Mouse (Mus musculus) skeletal muscle tissue, adult 2 months (tissue): ENCODE results near the gene Tceal1.
"Not testable (repeated sequence)": the region's sequence is repeated elsewhere in the genome, so short reads cannot be mapped to it uniquely, and the experiment has no call there.

Experiments
- DNase-seq: peaks from one replicate; pipeline ENCODE4 v3.0.0-alpha.2; 2012; ENCODE audit warnings: low read depth, low spot score

Gene Tceal1

DNA sequence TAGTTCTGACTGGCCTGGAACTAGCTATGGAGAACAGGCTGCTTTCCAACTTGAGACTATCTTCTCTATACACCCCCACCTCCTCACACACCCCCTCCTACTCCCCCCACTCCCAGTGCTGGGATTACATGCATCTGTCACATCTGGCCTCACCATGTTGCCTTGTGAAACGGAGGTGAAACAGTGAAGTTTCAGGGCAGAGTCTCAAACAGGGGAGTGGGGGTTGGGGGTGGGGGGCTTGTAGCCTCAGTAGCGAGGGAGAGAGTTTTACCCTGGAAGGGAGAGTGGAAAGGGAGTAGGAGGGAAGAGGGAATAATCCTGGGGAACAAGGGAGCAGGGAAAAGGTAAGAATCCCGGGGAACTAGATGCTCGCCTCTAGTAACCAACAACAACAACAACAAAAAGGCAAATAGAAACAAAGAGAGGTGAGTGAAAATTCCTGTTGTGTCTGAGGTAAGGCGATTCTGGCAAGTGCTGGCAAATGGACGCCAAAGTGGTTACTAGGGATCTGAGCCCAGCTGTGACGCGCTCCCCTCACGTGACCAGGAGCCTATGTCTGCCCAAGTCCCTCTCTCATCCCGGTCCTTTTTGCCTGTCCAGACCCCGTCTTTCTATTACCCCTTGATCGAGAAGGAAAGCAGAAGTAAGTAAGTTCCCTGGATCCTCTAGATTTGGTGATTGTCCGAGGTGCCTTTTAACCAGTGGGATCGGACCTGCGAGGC lies at the start of gene Tceal1:
Tceal1 (plus strand) TSS at position 537 of the 722 bp plus-strand sequence.
- DNase-seq = peak; percentile 46

DNA sequence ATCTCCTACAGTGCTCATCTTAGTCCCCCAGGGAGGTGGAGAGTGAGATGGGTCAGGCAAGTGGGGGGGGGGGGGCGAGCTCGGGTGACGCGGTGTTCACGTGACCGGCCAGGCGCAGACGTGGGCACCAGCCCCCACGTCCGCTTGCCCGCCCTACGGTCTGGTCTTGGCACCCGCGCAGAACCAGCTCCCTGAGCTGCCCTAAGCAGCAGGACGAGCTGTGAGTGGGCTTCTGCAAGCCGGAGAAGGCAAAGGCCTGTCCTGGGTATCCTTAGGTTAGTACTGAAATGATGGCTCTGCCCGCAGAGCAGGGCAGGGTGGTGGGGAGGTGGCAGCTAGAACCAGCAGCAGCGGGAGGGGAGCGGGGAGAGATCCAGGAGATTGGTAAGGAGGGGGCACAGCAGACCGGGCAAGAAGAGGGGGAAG lies 41.5 kb upstream of the Tceal1 start:
- DNase-seq = no peak

GRCm38 (mm10) chrX:136666762-136667464 lies 40.9 kb upstream of the Tceal1 start:
- not testable (repeated sequence) for DNase-seq

DNA sequence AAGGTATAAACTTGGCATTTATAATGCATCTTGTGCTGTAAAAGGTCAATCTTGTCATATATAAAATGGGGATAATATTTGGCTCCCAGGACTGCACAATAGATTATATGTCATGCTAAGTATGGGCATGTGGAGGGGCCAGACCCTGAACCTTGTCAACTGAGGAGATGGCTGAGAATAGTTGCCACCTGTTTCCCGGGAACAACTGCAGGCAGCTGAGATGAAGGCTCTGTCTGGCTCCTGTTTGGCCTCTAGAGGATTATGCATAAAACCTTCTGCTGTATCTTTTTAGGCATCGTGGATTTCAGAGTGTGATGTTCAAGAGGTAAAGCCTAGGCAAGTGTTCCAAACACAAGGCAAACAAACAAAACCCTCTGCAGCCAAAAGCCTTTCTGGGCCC lies 39.0 kb upstream of the Tceal1 start:
- DNase-seq = no peak

GRCm38 (mm10) chrX:136680989-136681388 lies 26.8 kb upstream of the Tceal1 start:
- DNase-seq = no peak

DNA sequence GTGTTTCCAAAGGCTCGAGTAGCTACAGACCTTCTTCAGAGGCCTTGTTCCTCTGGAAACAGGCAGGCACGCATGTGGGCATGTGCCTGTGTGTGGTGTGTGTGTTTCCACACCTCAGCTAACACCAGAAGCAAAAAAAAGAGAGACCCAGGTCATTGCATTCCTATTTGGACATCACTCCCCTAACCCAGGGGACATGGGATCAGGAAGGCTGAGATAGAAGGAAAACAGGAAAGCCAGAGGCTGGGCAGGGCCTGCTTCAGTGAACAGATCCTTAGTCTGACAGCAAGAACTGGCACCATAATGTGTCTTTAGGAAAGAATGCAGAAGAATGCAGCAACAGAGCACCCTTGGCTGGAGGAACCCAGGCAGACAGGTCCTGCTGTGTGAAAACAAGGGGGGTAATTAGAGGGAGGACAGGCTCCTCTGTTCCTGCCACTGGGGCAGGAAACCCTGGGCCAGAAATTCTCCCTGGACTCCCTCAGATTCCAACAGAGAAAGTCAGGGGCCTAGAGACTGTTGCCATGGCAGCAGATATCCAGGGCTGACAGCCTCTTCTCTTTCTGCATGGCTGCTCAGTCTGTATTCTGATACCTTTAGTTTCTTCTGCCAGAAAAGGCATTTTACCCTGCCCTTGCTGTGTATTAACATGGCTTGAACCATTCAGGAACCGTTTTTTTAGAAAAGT lies 16.0 kb upstream of the Tceal1 start:
- DNase-seq = not testable (repeated sequence)

DNA sequence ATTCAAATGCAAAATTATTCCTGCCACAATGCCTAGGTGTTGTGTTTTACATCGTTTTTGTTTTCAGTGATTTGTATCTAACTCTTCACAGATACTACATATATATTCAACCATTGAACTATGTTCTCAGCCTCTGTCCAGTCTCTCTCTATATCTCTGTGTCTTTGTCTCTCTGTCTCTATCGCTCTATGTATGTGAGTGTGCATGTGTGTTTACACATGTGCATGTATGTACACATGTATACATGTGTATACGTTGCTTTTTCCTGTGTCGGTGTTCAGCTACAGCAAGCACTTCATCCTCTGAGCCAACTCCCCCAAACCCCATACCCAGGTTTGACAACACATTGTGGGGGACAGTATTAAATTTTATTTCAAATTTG lies 15.5 kb upstream of the Tceal1 start:
- DNase-seq = no peak

- no peak for DNase-seq
Observed at GRCm38 (mm10) chrX:136693196-136693595, 14.6 kb upstream of the Tceal1 start.

- peak; percentile 0 for DNase-seq
Observed at GRCm38 (mm10) chrX:136708168-136708681, 443 bp downstream of the Tceal1 start.

DNA sequence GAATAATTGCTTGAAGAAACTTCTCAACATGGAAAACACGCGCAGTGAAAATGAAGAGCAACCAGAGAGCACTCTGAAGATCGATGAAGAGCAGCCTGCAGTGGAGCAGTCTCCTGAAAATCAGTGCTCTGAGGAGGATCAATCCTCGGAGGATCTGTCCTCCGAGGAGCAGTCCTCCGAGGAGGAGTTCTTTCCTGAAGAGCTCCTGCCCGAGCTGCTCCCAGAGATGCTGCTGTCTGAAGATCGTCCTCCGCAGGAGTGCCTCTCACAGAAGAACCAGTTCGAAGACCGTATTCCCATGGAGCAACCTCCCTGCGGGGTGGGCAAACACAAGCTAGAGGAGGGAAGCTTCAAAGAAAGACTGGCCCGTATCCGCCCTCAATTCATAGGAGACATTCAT lies 1.0 kb downstream of the Tceal1 start:
- no peak for DNase-seq

GRCm38 (mm10) chrX:136714742-136715474 lies 7.1 kb downstream of the Tceal1 start:
- not testable (repeated sequence) for DNase-seq

DNA sequence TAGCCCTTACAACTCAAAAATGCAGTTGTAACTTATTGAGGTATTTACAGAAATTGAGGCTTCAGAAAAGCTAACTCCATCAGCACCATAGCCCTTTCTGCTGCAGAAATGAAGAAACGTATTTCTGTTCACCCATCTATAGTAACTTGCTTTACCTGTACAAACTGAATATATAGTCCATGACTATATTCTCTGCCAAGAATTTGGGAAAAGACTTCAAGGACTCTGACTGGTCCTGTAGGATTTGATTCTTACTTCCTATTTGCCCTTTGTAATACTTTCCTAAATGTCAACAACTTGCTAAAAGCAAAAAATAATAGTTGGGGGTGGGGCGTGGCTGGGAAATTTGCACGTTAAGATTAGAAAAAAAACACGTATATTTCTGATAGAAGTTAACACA lies 24.2 kb downstream of the Tceal1 start:
- no peak for DNase-seq

- DNase-seq = no peak
Observed at GRCm38 (mm10) chrX:136740087-136740790, 32.5 kb downstream of the Tceal1 start.

GRCm38 (mm10) chrX:136740791-136741650 lies 33.2 kb downstream of the Tceal1 start:
- peak; percentile 97 for DNase-seq

- DNase-seq = peak; percentile 78
Observed at GRCm38 (mm10) chrX:136741651-136742201, 33.9 kb downstream of the Tceal1 start.

- DNase-seq = no peak
Observed at GRCm38 (mm10) chrX:136742241-136742640, 34.5 kb downstream of the Tceal1 start.

DNA sequence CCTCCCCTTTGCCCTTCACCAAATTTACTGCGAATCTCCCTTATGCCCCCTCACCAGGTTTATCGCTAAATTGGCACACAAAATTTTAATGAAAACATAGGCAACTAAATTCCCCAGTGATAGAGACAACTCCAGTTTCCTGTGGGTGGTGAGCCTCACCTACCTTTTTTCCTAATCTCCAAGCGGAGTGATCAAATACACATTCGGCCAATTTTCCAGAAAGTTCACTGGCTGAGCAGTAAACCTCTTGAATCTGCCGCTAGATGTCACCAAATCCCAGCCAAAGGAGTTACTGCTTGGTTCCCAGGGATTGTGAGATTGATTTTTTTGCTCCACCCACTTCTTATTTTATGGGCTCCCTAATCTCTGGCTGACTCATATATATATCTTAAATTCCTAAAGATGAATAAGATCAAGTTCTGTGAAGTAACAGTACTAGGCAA lies 34.9 kb downstream of the Tceal1 start:
- peak; percentile 57 for DNase-seq

DNA sequence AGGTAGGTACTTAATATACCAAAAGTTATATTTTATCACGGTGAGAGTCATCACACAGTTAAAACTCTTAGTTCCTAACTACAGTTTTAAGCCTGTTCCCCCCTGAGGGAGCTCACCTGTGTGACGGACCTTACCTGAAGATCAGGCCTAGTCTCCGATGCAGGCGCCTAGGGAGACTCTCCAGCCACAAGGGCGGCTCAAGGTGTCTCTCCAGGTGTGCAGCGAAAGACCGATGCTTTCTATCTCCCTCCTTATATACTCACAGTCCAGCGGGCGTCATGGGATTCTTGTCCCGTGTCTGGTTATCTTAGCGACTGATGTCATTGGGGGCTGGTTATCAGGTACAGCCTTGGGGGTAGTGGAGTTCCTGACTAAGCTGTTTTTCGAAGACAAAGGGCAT lies 35.7 kb downstream of the Tceal1 start, which contains the start of gene Morf4l2:
Morf4l2 (minus strand) TSS at position 232 of the 400 bp plus-strand sequence.
- DNase-seq = no peak

DNA sequence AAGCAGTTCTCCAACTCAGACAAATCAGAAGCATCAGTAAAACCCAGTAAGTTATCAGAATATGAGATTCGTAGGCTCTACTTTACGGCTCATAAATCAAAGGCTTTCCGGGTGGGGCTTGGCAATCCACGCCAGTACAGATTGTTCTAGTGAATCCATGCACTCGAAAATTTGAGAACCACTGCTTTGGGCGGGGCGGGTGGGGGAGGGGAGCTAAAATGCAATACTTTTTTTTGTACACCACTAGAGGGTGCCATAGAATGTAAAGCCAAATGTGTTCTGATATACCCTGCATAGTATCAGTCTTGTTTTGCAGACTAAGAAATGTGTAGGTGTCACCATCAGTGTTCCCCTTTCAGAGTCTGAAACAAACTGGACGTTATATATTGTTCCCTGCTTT lies 36.9 kb downstream of the Tceal1 start:
- DNase-seq = no peak
